Mouse (Mus musculus): ENCODE measurements around the gene Kcnk13. TPM values are rescaled to one million over a fixed set of nuclear protein-coding genes. Genes with fewer than 3 reads are reported as not detected.

Kcnk13 gene
- polyA plus RNA-seq, 1 experiment from 2014 or later = 0.42 TPM

DNA sequence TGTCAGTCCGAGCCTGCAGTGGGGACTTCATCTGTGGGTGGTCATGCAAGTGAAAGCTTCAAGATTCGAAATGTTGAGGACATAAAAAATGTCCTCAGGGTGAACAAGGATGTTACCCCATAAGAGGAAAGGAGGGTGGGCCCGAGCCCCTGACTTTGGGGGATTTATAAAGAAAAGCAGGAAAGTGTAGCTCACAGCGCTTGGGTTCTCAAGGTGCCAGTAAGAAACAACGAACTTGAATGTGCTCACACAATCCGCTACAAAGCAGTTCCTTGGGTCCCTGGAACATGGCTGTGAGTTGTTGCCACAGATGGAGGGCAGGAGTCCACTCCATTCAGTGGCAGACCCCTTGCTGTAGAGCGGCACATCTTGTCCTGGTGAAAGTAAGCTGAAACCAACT lies 63.0 kb downstream of the Kcnk13 start:
- Histone ChIP-seq H3K36me3 (replicated peaks) (no peaks in the 10 kb centered on the region), H3K9me3 (no peaks in the 10 kb centered on the region), H3K4me1 (no peaks in the 10 kb centered on the region; the same call in 1 of the 2 replicates), H3K27ac (no peak overlapping the region), H3K9ac (no peak overlapping the region), H3K27me3 (peaks cover 5% of the 10 kb centered on the region; the same call in 1 of the 2 replicates), H3K4me3 (replicated peaks) (no peak overlapping the region), H3K4me2 (no peak overlapping the region)
- WGBS = 80% methylated on average over 7 of the region's 7 CpGs
- no peak for ATAC-seq (ENCODE audit: low FRiP score)

GRCm38 (mm10) chr12:100031681-100032080 lies 67.4 kb downstream of the Kcnk13 start:
- Histone ChIP-seq H3K4me2 (no peak overlapping the region), H3K9ac (no peak overlapping the region), H3K27me3 (no peaks in the 10 kb centered on the region), H3K36me3 (replicated peaks) (no peaks in the 10 kb centered on the region), H3K27ac (no peak overlapping the region), H3K4me3 (replicated peaks) (no peak overlapping the region), H3K9me3 (no peaks in the 10 kb centered on the region), H3K4me1 (no peaks in the 10 kb centered on the region)
- no peak for ATAC-seq (ENCODE audit: low FRiP score)
- 96% methylated on average over 5 of the region's 5 CpGs for WGBS

DNA sequence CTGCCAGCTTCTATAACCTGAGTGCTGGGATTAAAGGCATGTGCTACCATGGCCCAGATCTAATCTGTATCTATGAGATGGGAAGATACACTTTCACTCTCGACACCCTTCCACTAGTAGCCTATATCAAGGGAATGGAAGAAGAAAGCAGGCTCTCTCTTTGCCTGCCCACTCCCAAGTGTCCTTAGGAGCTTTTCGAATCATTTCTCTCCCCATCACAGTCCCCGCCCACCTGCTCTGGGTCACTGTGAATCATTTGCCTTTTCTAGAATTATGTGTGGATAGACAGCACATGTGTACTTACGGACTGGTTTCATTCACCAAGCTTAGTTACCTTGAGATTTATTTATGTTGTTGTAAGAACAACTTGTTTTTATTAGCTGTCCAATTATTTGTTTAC lies 68.2 kb downstream of the Kcnk13 start:
- no peaks in the 10 kb centered on the region for H3K36me3 ChIP-seq (replicated peaks)
- H3K27ac ChIP-seq = no peak overlapping the region
- H3K4me3 ChIP-seq (replicated peaks) = no peak overlapping the region
- ATAC-seq (ENCODE audit: low FRiP score) = no peak
- H3K27me3 ChIP-seq = no peaks in the 10 kb centered on the region
- no peak overlapping the region for H3K9ac ChIP-seq
- H3K9me3 ChIP-seq = no peaks in the 10 kb centered on the region
- 86% methylated on average over 4 of the region's 4 CpGs for WGBS
- H3K4me1 ChIP-seq = no peaks in the 10 kb centered on the region
- no peak overlapping the region for H3K4me2 ChIP-seq

DNA sequence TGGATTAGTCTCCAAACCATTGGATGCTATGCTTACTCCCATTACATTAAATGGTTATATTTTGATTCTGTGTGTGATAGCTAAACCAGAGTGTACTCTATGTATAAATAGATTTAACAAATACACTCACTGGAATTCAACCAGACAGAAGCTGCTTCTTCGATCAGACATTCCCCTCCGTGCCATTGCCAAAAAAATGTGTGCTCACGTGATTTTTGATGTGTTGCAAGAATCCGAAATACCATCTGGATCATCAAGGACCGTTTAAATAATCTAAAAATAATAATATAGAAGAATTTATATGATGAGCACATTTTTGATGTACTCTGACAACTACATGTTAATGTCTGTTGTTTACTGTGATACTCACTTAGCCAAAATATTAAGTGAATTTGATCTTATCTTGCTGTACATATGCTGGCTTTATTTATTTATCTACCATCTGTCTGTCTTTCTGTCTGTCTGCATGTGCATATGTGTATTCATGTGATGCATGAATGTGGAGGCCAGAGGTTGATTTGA lies 74.5 kb downstream of the Kcnk13 start:
- H3K4me1 ChIP-seq = no peaks in the 10 kb centered on the region
- no peak for ATAC-seq (ENCODE audit: low FRiP score)
- H3K27ac ChIP-seq = no peak overlapping the region
- H3K4me2 ChIP-seq = no peak overlapping the region
- H3K27me3 ChIP-seq = no peaks in the 10 kb centered on the region
- no peak overlapping the region for H3K9ac ChIP-seq
- H3K9me3 ChIP-seq = no peaks in the 10 kb centered on the region
- WGBS = 90% methylated on average over 5 of the region's 5 CpGs
- no peaks in the 10 kb centered on the region for H3K36me3 ChIP-seq (replicated peaks)
- no peak overlapping the region for H3K4me3 ChIP-seq (replicated peaks)

- WGBS = 84% methylated on average over 8 of the region's 8 CpGs
- Histone ChIP-seq H3K4me2 (no peak overlapping the region), H3K9me3 (no peaks in the 10 kb centered on the region), H3K9ac (no peak overlapping the region), H3K4me3 (replicated peaks) (no peak overlapping the region), H3K36me3 (replicated peaks) (no peaks in the 10 kb centered on the region), H3K27me3 (no peaks in the 10 kb centered on the region), H3K4me1 (peaks cover 5% of the 10 kb centered on the region; the same call in 1 of the 2 replicates), H3K27ac (no peak overlapping the region)
- ATAC-seq (ENCODE audit: low FRiP score) = no peak
Measured at GRCm38 (mm10) chr12:100042116-100042515, 77.8 kb downstream of the Kcnk13 start.

GRCm38 (mm10) chr12:100044704-100045103 lies 80.4 kb downstream of the Kcnk13 start:
- ATAC-seq (ENCODE audit: low FRiP score) = no peak
- no peak overlapping the region for H3K9ac ChIP-seq

GRCm38 (mm10) chr12:100050552-100050951 lies 86.3 kb downstream of the Kcnk13 start:
- no peaks in the 10 kb centered on the region for H3K4me1 ChIP-seq
- no peak overlapping the region for H3K4me3 ChIP-seq (replicated peaks)
- no peaks in the 10 kb centered on the region for H3K36me3 ChIP-seq (replicated peaks)
- H3K9ac ChIP-seq = no peak overlapping the region
- WGBS = 73% methylated on average over 7 of the region's 7 CpGs
- H3K27ac ChIP-seq = no peak overlapping the region
- H3K4me2 ChIP-seq = no peak overlapping the region
- H3K27me3 ChIP-seq = no peaks in the 10 kb centered on the region
- ATAC-seq (ENCODE audit: low FRiP score) = no peak
- H3K9me3 ChIP-seq = no peaks in the 10 kb centered on the region

More at GRCm38 (mm10) chr12:100044704-100045103, 80.4 kb downstream of the Kcnk13 start:
- no peaks in the 10 kb centered on the region for H3K9me3 ChIP-seq
- no peak overlapping the region for H3K27ac ChIP-seq
- H3K4me1 ChIP-seq = peaks cover 5% of the 10 kb centered on the region; the same call in 1 of the 2 replicates
- H3K4me2 ChIP-seq = no peak overlapping the region
- no peak overlapping the region for H3K4me3 ChIP-seq (replicated peaks)
- H3K27me3 ChIP-seq = no peaks in the 10 kb centered on the region
- 60% methylated on average over 4 of the region's 4 CpGs for whole genome bisulfite sequencing
- no peaks in the 10 kb centered on the region for H3K36me3 ChIP-seq (replicated peaks)

DNA sequence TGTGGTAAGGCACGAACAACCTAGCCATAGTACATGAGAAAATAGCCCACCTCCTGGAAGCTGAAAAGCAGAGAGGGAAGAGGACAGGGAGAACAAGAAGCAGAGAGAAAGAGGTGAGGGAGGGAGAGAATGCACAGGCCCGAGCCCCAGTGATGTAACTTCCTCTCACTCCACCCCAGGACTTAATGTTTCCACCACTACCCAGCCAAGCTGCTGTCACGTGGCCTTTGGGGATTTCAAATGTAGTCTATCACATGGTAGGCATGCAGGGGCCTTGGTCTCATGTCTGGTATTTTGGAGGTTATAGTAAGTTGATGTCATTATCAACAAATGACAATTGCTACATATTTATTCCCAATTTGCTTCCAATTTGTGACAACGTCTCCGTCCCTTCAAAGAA lies 89.3 kb downstream of the Kcnk13 start:
- no peak overlapping the region for H3K9ac ChIP-seq
- H3K4me2 ChIP-seq = no peak overlapping the region
- no peaks in the 10 kb centered on the region for H3K36me3 ChIP-seq (replicated peaks)
- no peaks in the 10 kb centered on the region for H3K27me3 ChIP-seq
- no peak for ATAC-seq (ENCODE audit: low FRiP score)
- 78% methylated on average over 5 of the region's 5 CpGs for WGBS
- H3K4me3 ChIP-seq (replicated peaks) = no peak overlapping the region
- no peak overlapping the region for H3K27ac ChIP-seq
- no peaks in the 10 kb centered on the region for H3K9me3 ChIP-seq
- H3K4me1 ChIP-seq = no peaks in the 10 kb centered on the region

DNA sequence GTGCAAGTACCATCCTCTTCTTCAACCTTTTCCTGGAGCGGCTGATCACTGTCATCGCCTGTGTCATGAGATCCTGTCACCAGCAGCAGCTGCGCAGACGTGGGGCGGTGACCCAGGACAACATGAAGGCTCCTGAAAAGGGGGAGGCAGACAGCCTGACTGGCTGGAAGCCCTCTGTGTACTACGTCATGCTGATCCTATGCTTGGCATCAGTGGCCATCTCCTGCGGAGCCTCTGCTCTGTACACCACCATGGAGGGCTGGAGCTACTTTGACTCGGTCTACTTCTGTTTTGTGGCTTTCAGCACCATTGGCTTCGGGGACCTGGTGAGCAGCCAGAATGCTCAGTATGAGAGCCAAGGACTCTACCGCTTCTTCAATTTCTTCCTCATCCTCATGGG lies 96.8 kb downstream of the Kcnk13 start:
- WGBS = 86% methylated on average over 10 of the region's 10 CpGs

GRCm38 (mm10) chr12:100061826-100062225 lies 97.5 kb downstream of the Kcnk13 start:
- Histone ChIP-seq H3K27ac (no peak overlapping the region), H3K9me3 (no peaks in the 10 kb centered on the region), H3K36me3 (replicated peaks) (no peaks in the 10 kb centered on the region), H3K4me2 (no peak overlapping the region), H3K4me1 (no peaks in the 10 kb centered on the region), H3K4me3 (replicated peaks) (no peak overlapping the region), H3K9ac (no peak overlapping the region), H3K27me3 (no peaks in the 10 kb centered on the region)
- ATAC-seq (ENCODE audit: low FRiP score) = no peak

More for the DNA sequence above, 96.8 kb downstream of the Kcnk13 start:
- Histone ChIP-seq H3K4me3 (replicated peaks) (no peak overlapping the region), H3K4me1 (no peaks in the 10 kb centered on the region), H3K27me3 (no peaks in the 10 kb centered on the region), H3K9me3 (no peaks in the 10 kb centered on the region), H3K4me2 (no peak overlapping the region), H3K9ac (no peak overlapping the region), H3K27ac (no peak overlapping the region), H3K36me3 (replicated peaks) (no peaks in the 10 kb centered on the region)
- ATAC-seq (ENCODE audit: low FRiP score) = no peak

DNA sequence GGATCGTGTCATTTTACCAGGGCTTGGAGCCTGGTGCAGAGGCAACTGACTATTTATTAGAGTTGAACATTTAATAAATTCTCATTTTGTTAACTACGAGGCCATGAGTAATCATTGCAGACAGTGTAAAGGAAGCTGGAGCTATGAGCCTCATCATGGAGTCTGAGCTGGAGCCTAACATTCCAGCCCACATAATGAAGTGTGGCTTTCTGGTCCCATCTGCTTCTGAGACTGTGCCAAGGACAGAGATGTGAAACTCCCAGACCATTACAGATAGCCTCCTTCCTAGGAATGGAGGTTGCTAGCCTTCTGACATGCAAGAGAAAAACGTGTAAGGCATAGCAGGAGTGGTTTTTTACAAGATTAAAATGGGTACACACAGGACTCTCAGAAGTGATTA lies 98.3 kb downstream of the Kcnk13 start:
- no peak for ATAC-seq (ENCODE audit: low FRiP score)
- no peaks in the 10 kb centered on the region for H3K36me3 ChIP-seq (replicated peaks)
- H3K27me3 ChIP-seq = no peaks in the 10 kb centered on the region
- H3K9ac ChIP-seq = no peak overlapping the region
- no peak overlapping the region for H3K27ac ChIP-seq
- no peaks in the 10 kb centered on the region for H3K9me3 ChIP-seq
- 80% methylated on average over 3 of the region's 3 CpGs for WGBS
- no peak overlapping the region for H3K4me3 ChIP-seq (replicated peaks)
- H3K4me1 ChIP-seq = no peaks in the 10 kb centered on the region
- no peak overlapping the region for H3K4me2 ChIP-seq

- Histone ChIP-seq H3K4me2 (no peak overlapping the region), H3K27me3 (no peaks in the 10 kb centered on the region), H3K9me3 (no peaks in the 10 kb centered on the region), H3K4me3 (replicated peaks) (no peak overlapping the region), H3K36me3 (replicated peaks) (no peaks in the 10 kb centered on the region), H3K9ac (no peak overlapping the region), H3K4me1 (no peaks in the 10 kb centered on the region), H3K27ac (no peak overlapping the region)
- no peak for ATAC-seq (ENCODE audit: low FRiP score)
- 78% methylated on average over 3 of the region's 3 CpGs for WGBS
Measured at GRCm38 (mm10) chr12:100065109-100065508, 100.8 kb downstream of the Kcnk13 start.

- Histone ChIP-seq H3K4me3 (replicated peaks) (no peak overlapping the region), H3K4me1 (no peaks in the 10 kb centered on the region), H3K27me3 (no peaks in the 10 kb centered on the region), H3K27ac (no peak overlapping the region; the same call in 1 of the 2 replicates), H3K36me3 (replicated peaks) (no peaks in the 10 kb centered on the region), H3K4me2 (no peak overlapping the region), H3K9ac (no peak overlapping the region), H3K9me3 (no peaks in the 10 kb centered on the region)
- 97% methylated on average over 5 of the region's 5 CpGs for WGBS
- no peak for ATAC-seq (ENCODE audit: low FRiP score)
Measured at GRCm38 (mm10) chr12:100067477-100067876, 103.2 kb downstream of the Kcnk13 start.
